Mouse (Mus musculus) ES-E14 (cell line): ENCODE results near the gene Selenok. TPM values are rescaled to one million over a fixed set of nuclear protein-coding genes. Genes with fewer than 3 reads are reported as not detected.

Experiments used
- DNase-seq: peaks from one replicate; pipeline ENCODE4 v3.0.0-alpha.2; 2013; ENCODE audit warnings: low read depth, low spot score
- H3K27ac ChIP-seq: 2 replicates; pipeline ENCODE4 v1.5.1; 2012; ENCODE audit warnings: low read depth, mild to moderate bottlenecking, low read length, moderate library complexity, mixed read lengths; ENCODE audit not compliant: poor library complexity, insufficient read depth, severe bottlenecking
- H3K36me3 ChIP-seq: 2 replicates; pipeline ENCODE4 v1.6.1; 2012; ENCODE audit warnings: mild to moderate bottlenecking, low read length, moderate library complexity, mixed read lengths; ENCODE audit not compliant: control insufficient read depth, poor library complexity, insufficient read depth, severe bottlenecking
- H3K4me1 ChIP-seq, 2 experiments: fragments of 150-350 bp in 1 of 2; sonication (generic) in 1 of 2; 2 replicates each; pipeline ENCODE4 v1.6.1; 2012; ENCODE audit warnings: low read length in 2 of 2, mild to moderate bottlenecking in 1 of 2, mixed read lengths in 1 of 2; ENCODE audit not compliant: control insufficient read depth in 2 of 2, insufficient read depth in 2 of 2, poor library complexity in 1 of 2
- H3K4me3 ChIP-seq, 2 experiments: fragments of 150-350 bp in 1 of 2; sonication (generic) in 1 of 2; 2 replicates each; pipeline ENCODE4 v1.5.1; 2012; ENCODE audit warnings: low read length in 2 of 2, low read depth in 1 of 2, mild to moderate bottlenecking in 1 of 2, mixed read lengths in 1 of 2; ENCODE audit not compliant: insufficient read depth in 1 of 2, poor library complexity in 1 of 2, severe bottlenecking in 1 of 2
- H3K9ac ChIP-seq: 2 replicates; pipeline ENCODE4 v1.6.1; 2012; ENCODE audit warnings: low read depth, mild to moderate bottlenecking, low read length, mixed read lengths; ENCODE audit not compliant: poor library complexity, insufficient read depth, severe bottlenecking
- H3K9me3 ChIP-seq: fragments of 150-350 bp; sonication (generic); 2 replicates; pipeline ENCODE4 v1.6.1; 2012; ENCODE audit warnings: low read depth, mild to moderate bottlenecking, low read length; ENCODE audit not compliant: control insufficient read depth, insufficient read depth
- CHD2 ChIP-seq: IDR thresholded peaks from 2 replicates; pipeline ENCODE4 v1.6.1; 2014; ENCODE audit warnings: mild to moderate bottlenecking, low read depth, low read length, inconsistent platforms
- HCFC1 ChIP-seq: IDR thresholded peaks from 2 replicates; pipeline ENCODE4 v1.6.1; 2012; ENCODE audit warnings: low read length, inconsistent platforms, borderline replicate concordance; ENCODE audit not compliant: insufficient read depth
- MAFK ChIP-seq: IDR thresholded peaks from 2 replicates; pipeline ENCODE4 v1.6.1; 2014; ENCODE audit warnings: mild to moderate bottlenecking, low read depth, low read length, inconsistent platforms; ENCODE audit not compliant: insufficient read depth
- ZC3H11A ChIP-seq: IDR thresholded peaks from 2 replicates; pipeline ENCODE4 v1.6.1; 2012; ENCODE audit warnings: low read depth, mild to moderate bottlenecking, inconsistent platforms, low read length, borderline replicate concordance
- ZNF384 ChIP-seq: IDR thresholded peaks from 2 replicates; pipeline ENCODE4 v1.6.1; 2012; ENCODE audit warnings: low read depth, low read length, inconsistent platforms
- in situ Hi-C, 2 experiments: fragments of 600-800 bp; cut with MboI; formaldehyde crosslinking; loops; one replicate each; pipeline ENCODE4 v1.15.1; 2025; ENCODE audit warnings: low sequenced_read_pairs in 2 of 2, inconsistent platforms in 1 of 2; ENCODE audit not compliant: unreplicated experiment in 2 of 2
- total RNA-seq: library from RNA; depleted of rRNA; stranded (reverse); fragments of 300-350 nt; gene quantifications from 2 replicates; pipeline ENCODE4 v1.2.3, GENCODE M21; 2012; rRNA removed

Gene Selenok
- total RNA-seq: 90.0 and 100 TPM in 2 replicates

DNA sequence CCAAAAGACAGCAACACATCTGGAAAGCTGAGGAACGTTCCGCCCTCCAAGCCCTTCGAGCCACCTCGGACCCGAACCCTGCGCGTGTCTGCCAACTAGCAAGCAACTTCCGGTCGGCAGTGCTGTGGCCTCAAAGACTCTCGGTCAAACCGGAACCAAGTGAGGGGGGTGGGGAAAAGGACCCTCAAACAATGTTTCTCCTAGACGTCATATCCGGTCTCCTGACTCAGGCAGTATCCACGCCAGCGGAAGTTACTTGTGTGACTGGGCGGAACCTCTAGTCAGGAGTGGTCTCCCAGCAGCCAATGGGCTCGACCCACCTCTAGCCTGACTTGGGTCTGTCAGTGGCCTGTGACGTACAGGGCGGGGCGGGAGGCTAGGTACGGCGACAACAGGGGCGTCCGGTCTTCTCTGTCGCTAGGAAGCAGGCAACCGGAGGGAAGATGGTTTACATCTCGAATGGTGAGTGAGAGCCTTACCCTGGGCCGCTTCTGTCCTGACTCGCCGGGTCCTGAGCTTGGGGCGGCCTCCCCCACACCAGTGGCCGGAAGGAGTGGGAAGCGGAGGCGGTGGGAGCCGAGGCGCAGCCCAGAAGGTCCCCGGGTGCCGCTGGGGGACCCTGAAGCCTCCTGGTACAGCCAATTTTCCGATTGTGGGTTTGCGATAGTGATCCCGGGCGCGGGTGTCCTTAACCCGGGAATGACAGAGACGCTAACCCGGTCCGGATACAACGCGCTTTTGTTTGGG is at the start of gene Selenok:
Gene Selenok, plus strand, starts transcription at position 234 of the 747 bp plus-strand sequence.
- peak; percentile 99 for DNase-seq
- H3K4me1 ChIP-seq: peaks cover 0 to 6% of the 10 kb centered on the region in 2 experiments; a peak in 1 of 4 replicates
- TF ChIP-seq CHD2: no peak
- no peak; the same call in 1 of the 2 replicates for TF ChIP-seq HCFC1
- no peak for TF ChIP-seq MAFK
- no peak for TF ChIP-seq ZC3H11A
- no peak for TF ChIP-seq ZNF384
- peak within 1 kb of the TSS; percentile 91 for H3K9ac ChIP-seq
- no peaks in the 10 kb centered on the region for H3K9me3 ChIP-seq
- peaks cover 12% of the 10 kb centered on the region; the same call in 1 of the 2 replicates for H3K36me3 ChIP-seq
- in situ Hi-C loops: no loop called here
- H3K4me3 ChIP-seq: peak within 1 kb of the TSS; percentile 84 to 92
- peak within 1 kb of the TSS; percentile 89 for H3K27ac ChIP-seq

DNA sequence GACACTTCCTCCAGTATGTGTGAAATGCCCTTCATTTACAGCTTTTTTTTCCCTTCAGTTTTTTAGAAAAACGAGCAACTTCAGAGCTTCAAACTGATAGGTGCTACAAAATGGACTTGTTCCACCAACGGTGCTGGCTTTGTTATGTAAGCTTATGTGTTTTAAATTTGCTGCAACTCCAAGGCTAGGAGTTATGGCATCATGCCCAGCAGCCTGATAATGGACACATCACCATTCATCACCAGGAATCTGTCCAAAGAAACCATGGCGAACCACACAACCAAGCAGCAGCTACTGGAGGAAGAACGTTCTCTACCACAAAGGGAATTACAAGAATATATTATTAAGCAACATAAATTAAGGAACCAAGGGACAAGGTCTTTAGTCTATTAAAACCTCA is 39.1 kb upstream of the Selenok start:
- no peak overlapping the region for H3K9ac ChIP-seq
- H3K36me3 ChIP-seq: no peaks in the 10 kb centered on the region
- no peaks in the 10 kb centered on the region for H3K9me3 ChIP-seq
- H3K27ac ChIP-seq: no peak overlapping the region
- H3K4me3 ChIP-seq: no peak overlapping the region
- no peak for DNase-seq
- in situ Hi-C loops: loop anchor here (25.0 kb wide), 2 partner anchors 192 to 617 kb away; no protein-coding TSS in a partner anchor
- H3K4me1 ChIP-seq: no peaks in the 10 kb centered on the region
- TF ChIP-seq ZC3H11A (no peak), ZNF384 (no peak), CHD2 (no peak), MAFK (no peak), HCFC1 (no peak)

DNA sequence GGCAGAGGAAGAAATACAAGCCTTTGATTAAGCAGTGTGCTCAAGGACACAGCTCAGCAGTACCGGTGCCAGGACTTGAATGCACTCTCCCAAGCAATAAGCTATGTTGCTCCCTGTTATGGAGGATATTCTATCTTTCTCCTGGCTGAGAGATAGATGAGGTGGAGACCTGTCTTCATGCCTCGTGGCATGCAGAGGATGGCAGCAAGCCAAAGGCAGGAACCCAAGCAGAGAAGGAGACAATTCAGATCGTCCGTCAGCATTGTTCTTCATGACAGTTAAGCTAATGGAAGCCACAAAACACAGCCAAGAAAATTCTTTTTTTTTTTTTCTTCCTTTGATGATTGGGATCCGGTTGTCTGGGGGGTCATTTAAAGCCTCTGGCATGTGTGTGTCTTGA is 32.6 kb upstream of the Selenok start:
- H3K9ac ChIP-seq: no peak overlapping the region
- in situ Hi-C loops: loop anchor here (10.0 to 25.0 kb wide), 3 partner anchors 198 to 811 kb away; no protein-coding TSS in a partner anchor
- no peaks in the 10 kb centered on the region for H3K4me1 ChIP-seq
- no peak for TF ChIP-seq CHD2
- no peak for TF ChIP-seq ZC3H11A
- TF ChIP-seq ZNF384: no peak
- DNase-seq: no peak
- H3K4me3 ChIP-seq: no peak overlapping the region
- H3K36me3 ChIP-seq: no peaks in the 10 kb centered on the region
- no peak overlapping the region for H3K27ac ChIP-seq
- no peaks in the 10 kb centered on the region for H3K9me3 ChIP-seq

- no peaks in the 10 kb centered on the region for H3K36me3 ChIP-seq
- no peak for TF ChIP-seq HCFC1
- TF ChIP-seq CHD2: no peak
- TF ChIP-seq ZC3H11A: no peak
- no peak for TF ChIP-seq ZNF384
- TF ChIP-seq MAFK: no peak
- no peak for DNase-seq
- H3K4me3 ChIP-seq: no peak overlapping the region
- H3K27ac ChIP-seq: no peak overlapping the region
- H3K4me1 ChIP-seq: no peaks in the 10 kb centered on the region
- in situ Hi-C loops: loop anchor here (10.0 to 25.0 kb wide), 3 partner anchors 200 to 813 kb away; no protein-coding TSS in a partner anchor
- no peaks in the 10 kb centered on the region for H3K9me3 ChIP-seq
- H3K9ac ChIP-seq: no peak overlapping the region
Observed at GRCm38 (mm10) chr14:29937466-29937865, 30.6 kb upstream of the Selenok start.
